In the genomic region with DNA sequence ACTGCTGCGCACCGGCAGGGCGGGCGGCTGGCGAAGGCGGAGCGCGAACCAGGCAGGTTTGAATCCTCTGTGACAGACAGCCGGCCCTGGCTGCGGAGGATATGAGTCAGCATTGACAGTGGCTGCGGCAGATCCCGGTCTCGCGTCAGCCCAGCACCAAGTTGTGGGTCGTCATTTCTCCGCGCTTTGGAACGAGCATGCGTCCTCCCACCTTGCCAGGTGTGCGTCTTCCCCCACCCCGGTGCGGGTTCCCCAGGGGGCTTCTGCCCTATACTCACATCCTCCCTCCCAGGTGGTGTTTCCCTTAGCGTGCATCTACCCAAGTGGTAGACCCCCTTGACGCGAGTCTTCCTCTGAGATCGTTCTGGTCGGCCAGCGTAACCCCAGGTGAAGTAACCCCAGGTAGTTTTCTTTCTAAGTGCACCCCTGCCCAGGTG, we compare ENCODE assay signal across 1 mouse cellular context.
TF ChIP-seq lines count a peak whose summit lies in the region.

No protein-coding gene starts in this region.

TF ChIP-seq in ES-E14, 5 proteins besides CTCF, POLR2A, EP300 and RAD21:
- TF ChIP-seq MAFK (IDR thresholded peaks at IDR 0.05; ENCODE audit: insufficient read depth, low read depth, low read length): peak; percentile 4; the same call in 1 of the 2 replicates
